Mouse (Mus musculus): ENCODE data around the gene Hmces. TPM values are rescaled to one million over a fixed set of nuclear protein-coding genes. Genes with fewer than 3 reads are reported as not detected.

Gene Hmces
- 1 to 10 TPM; 6.1 to 7.5 TPM for total RNA-seq (2021)
- long read RNA-seq, experiment 1, partial matches to known transcripts, result 0 of 4 reads
- long read RNA-seq, experiment 1, other reads (novel, unspliced or antisense), result 0 of 4 reads
- long read RNA-seq, experiment 2, transcript Hmces-201 (7 exons, 1,464 nt), result major isoform, 5 of 7 reads
- long read RNA-seq, experiment 2, partial matches to known transcripts, result 0 of 7 reads
- long read RNA-seq, experiment 2, other reads (novel, unspliced or antisense), result 0 of 7 reads

- DNase-seq (ENCODE audit: low spot score), result peak; percentile 40
Measured at GRCm38 (mm10) chr6:87913661-87914325, at the start of gene Hmces. Hmces (plus strand) TSS chr6:87913935.

- DNase-seq (ENCODE audit: low spot score), result peak; percentile 46
Measured at GRCm38 (mm10) chr6:87866211-87866610, 47.5 kb upstream of the Hmces start.

- DNase-seq (ENCODE audit: low spot score), result no peak
Measured at GRCm38 (mm10) chr6:87867256-87867655, 46.5 kb upstream of the Hmces start.

GRCm38 (mm10) chr6:87868871-87869506, 44.7 kb upstream of the Hmces start:
- DNase-seq (ENCODE audit: low spot score), result peak; percentile 97

- no peak for DNase-seq (ENCODE audit: low spot score)
Measured at GRCm38 (mm10) chr6:87870440-87870839, 43.3 kb upstream of the Hmces start.

- no peak for DNase-seq (ENCODE audit: low spot score)
Measured at GRCm38 (mm10) chr6:87871240-87871639, 42.5 kb upstream of the Hmces start.

- DNase-seq (ENCODE audit: low spot score), result peak; percentile 90
Measured at GRCm38 (mm10) chr6:87873104-87873503, 40.6 kb upstream of the Hmces start.

- DNase-seq (ENCODE audit: low spot score), result no peak
Measured at GRCm38 (mm10) chr6:87873963-87874362, 39.8 kb upstream of the Hmces start.

GRCm38 (mm10) chr6:87875083-87875482, 38.7 kb upstream of the Hmces start:
- peak; percentile 96 for DNase-seq (ENCODE audit: low spot score)

GRCm38 (mm10) chr6:87875562-87875961, 38.2 kb upstream of the Hmces start:
- no peak for DNase-seq (ENCODE audit: low spot score)

GRCm38 (mm10) chr6:87876068-87876643, 37.6 kb upstream of the Hmces start:
- DNase-seq (ENCODE audit: low spot score), result peak; percentile 44

GRCm38 (mm10) chr6:87879010-87879409, 34.7 kb upstream of the Hmces start:
- no peak for DNase-seq (ENCODE audit: low spot score)

GRCm38 (mm10) chr6:87879628-87880027, 34.1 kb upstream of the Hmces start:
- DNase-seq (ENCODE audit: low spot score), result no peak

GRCm38 (mm10) chr6:87882221-87882620, 31.5 kb upstream of the Hmces start:
- DNase-seq (ENCODE audit: low spot score), result no peak

- DNase-seq (ENCODE audit: low spot score), result no peak
Measured at GRCm38 (mm10) chr6:87882816-87883215, 30.9 kb upstream of the Hmces start.

- DNase-seq (ENCODE audit: low spot score), result no peak
Measured at GRCm38 (mm10) chr6:87886721-87887120, 27.0 kb upstream of the Hmces start.

- peak; percentile 100 for DNase-seq (ENCODE audit: low spot score)
Measured at GRCm38 (mm10) chr6:87887594-87888233, 26.0 kb upstream of the Hmces start, which contains the start of gene Copg1. Copg1 (plus strand) TSS chr6:87887814.

GRCm38 (mm10) chr6:87893931-87894330, 19.8 kb upstream of the Hmces start:
- DNase-seq (ENCODE audit: low spot score), result no peak

GRCm38 (mm10) chr6:87898028-87898427, 15.7 kb upstream of the Hmces start:
- DNase-seq (ENCODE audit: low spot score), result no peak

- no peak for DNase-seq (ENCODE audit: low spot score)
Measured at GRCm38 (mm10) chr6:87906632-87907031, 7.1 kb upstream of the Hmces start.

- no peak for DNase-seq (ENCODE audit: low spot score)
Measured at GRCm38 (mm10) chr6:87909181-87909580, 4.6 kb upstream of the Hmces start.

- DNase-seq (ENCODE audit: low spot score), result no peak
Measured at GRCm38 (mm10) chr6:87911559-87911958, 2.2 kb upstream of the Hmces start.

Data from gastrocnemius, adult 18-20 months (tissue).